Mouse (Mus musculus): ENCODE measurements around the gene Gm20388. TPM values are rescaled to one million over a fixed set of nuclear protein-coding genes. Genes with fewer than 3 reads are reported as not detected.

The Gm20388 gene
- polyA plus RNA-seq, 1 experiment from 2014 or later: 1.7 TPM

DNA sequence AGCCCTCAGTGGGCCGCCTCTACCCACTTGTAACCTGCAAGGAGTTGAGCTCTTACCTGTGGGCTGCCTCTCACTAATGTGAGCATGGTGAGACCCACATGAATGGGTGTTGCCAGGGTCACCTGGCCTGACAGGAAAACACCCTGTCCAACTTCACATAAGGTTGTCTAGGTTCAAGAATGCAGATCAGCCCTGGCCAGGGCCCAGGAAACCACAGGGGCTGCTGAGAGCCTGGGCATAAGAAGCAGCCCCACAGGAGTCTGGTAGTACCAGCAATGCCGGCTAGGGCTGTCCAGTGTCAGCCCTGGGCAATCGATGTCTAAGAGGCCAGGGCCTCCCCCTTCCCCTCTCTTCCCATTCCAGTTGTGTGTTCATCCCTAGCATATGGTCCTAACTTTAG, 2377.7 kb downstream of the Gm20388 start:
- peaks cover 3% of the 10 kb centered on the region; the same call in 1 of the 2 replicates for H3K36me3 ChIP-seq
- DNase-seq (ENCODE audit: low spot score): no peak
- peaks cover 66% of the 10 kb centered on the region for H3K27me3 ChIP-seq (ENCODE audit: insufficient read depth, poor library complexity, severe bottlenecking)
- H3K4me1 ChIP-seq (replicated peaks): peaks cover 100% of the 10 kb centered on the region
- 0 out of 2 replicates have a peak overlapping the region, but pooled peaks have one; percentile 50 for H3K27ac ChIP-seq
- no peak overlapping the region for H3K4me3 ChIP-seq
- H3K9me3 ChIP-seq: no peaks in the 10 kb centered on the region
- 79% methylated on average over 3 of the region's 3 CpGs for WGBS

DNA sequence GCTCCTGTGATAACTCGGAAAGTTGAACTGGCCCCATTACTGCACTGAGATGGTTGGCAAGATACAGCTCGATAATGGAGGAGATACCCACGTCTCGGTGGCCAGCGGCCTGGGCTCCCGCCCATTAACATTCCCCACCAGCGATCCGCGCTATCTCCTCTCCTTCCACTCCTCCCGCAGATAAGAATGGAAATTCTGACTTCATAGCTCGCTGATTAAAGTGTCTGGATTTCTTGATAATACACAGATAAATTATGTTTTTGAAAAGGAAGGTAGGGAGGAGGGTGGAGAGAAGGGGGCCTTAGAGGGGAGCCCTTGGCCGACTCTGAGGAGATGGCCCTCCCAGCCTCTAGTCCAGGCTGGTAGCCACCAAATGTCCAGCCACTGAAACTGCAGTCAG, 2380.4 kb downstream of the Gm20388 start:
- 82% methylated on average over 12 of the region's 12 CpGs for WGBS
- DNase-seq (ENCODE audit: low spot score): no peak
- peak overlapping the region; percentile 47 for H3K27ac ChIP-seq
- H3K4me1 ChIP-seq (replicated peaks): peaks cover 100% of the 10 kb centered on the region
- no peaks in the 10 kb centered on the region for H3K9me3 ChIP-seq
- H3K27me3 ChIP-seq (ENCODE audit: insufficient read depth, poor library complexity, severe bottlenecking): peaks cover 41% of the 10 kb centered on the region
- H3K4me3 ChIP-seq: no peak overlapping the region
- H3K36me3 ChIP-seq: peaks cover 3% of the 10 kb centered on the region; the same call in 1 of the 2 replicates

DNA sequence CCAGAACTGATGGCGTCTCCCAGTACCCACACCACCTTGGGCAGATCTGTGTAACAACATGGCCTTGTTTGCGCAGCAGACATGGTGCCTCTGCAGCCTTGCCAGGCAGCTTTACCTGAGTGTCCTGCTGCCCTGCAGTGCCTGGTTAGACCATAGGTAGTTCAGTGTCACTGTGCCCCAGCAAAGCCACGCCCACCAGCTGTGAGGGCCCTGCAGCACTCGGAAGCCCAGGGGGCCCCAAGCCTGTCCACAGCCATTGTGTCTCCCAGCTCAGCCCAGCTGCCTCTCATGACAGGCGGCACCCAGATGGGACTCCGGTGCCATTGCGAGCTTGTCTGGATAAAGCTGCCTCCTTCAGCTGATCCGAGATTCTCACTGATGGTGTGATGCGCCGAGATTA, 2380.9 kb downstream of the Gm20388 start:
- peaks cover 100% of the 10 kb centered on the region for H3K4me1 ChIP-seq (replicated peaks)
- H3K27ac ChIP-seq: peak overlapping the region; percentile 47
- peak; percentile 31 for DNase-seq (ENCODE audit: low spot score)
- peaks cover 3% of the 10 kb centered on the region; the same call in 1 of the 2 replicates for H3K36me3 ChIP-seq
- H3K27me3 ChIP-seq (ENCODE audit: insufficient read depth, poor library complexity, severe bottlenecking): peaks cover 37% of the 10 kb centered on the region
- 44% methylated on average over 10 of the region's 10 CpGs for WGBS
- H3K9me3 ChIP-seq: no peaks in the 10 kb centered on the region
- no peak overlapping the region for H3K4me3 ChIP-seq

DNA sequence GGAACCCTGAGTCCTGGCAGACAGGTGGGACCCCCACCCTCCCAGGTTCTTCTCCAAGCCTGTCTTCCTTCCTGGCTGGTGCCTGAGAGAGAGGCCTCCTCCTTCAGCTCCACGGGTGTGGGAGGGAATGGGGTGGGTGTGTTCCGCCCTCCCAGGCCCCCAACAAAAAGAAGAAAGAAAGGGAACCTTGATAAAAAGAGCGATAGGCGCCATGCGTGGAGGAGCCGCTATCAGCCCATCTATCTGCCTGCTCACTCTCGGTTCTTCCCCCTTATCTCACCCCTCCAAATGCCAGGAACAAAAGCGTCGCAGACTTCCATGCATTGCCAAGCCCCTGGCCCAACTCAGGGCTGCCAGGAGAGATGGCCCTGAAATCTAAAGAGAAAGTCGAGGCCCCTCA, 2382.8 kb downstream of the Gm20388 start:
- H3K4me3 ChIP-seq: no peak overlapping the region
- 71% methylated on average over 10 of the region's 10 CpGs for WGBS
- peaks cover 100% of the 10 kb centered on the region for H3K4me1 ChIP-seq (replicated peaks)
- no peaks in the 10 kb centered on the region for H3K9me3 ChIP-seq
- H3K36me3 ChIP-seq: peaks cover 3% of the 10 kb centered on the region; the same call in 1 of the 2 replicates
- peak overlapping the region; percentile 56 for H3K27ac ChIP-seq
- no peak for DNase-seq (ENCODE audit: low spot score)
- peaks cover 21% of the 10 kb centered on the region for H3K27me3 ChIP-seq (ENCODE audit: insufficient read depth, poor library complexity, severe bottlenecking)

DNA sequence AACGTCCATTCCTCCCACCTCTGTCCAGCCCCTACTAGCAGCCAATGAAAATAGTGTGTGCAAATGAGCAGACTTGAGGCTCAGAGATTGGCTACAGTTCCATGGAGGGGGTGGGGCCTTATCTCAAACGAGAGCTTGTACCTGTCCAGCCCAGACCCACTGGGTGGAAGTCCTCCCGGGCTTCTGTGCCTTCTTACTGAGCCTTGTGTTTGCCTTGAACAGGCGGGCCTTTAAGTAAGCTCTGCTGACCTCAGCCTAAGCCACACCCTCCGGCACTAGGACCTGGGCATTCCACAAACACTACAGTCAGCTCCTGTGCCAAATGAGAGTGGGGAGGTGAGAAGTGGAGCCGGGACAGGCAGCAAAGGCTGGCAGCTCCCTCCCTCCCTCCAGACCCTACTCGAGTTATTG, 2383.6 kb downstream of the Gm20388 start:
- Histone ChIP-seq H3K9me3 (no peaks in the 10 kb centered on the region), H3K36me3 (peaks cover 3% of the 10 kb centered on the region; the same call in 1 of the 2 replicates), H3K4me3 (peak overlapping the region; percentile 1; the same call in 1 of the 2 replicates), H3K27ac (0 out of 2 replicates have a peak overlapping the region, but pooled peaks have one; percentile 76), H3K4me1 (replicated peaks) (peaks cover 100% of the 10 kb centered on the region), H3K27me3 (ENCODE audit: insufficient read depth, poor library complexity, severe bottlenecking) (peaks cover 19% of the 10 kb centered on the region)
- peak; percentile 69 for DNase-seq (ENCODE audit: low spot score)
- WGBS: 4% methylated on average over 7 of the region's 7 CpGs

DNA sequence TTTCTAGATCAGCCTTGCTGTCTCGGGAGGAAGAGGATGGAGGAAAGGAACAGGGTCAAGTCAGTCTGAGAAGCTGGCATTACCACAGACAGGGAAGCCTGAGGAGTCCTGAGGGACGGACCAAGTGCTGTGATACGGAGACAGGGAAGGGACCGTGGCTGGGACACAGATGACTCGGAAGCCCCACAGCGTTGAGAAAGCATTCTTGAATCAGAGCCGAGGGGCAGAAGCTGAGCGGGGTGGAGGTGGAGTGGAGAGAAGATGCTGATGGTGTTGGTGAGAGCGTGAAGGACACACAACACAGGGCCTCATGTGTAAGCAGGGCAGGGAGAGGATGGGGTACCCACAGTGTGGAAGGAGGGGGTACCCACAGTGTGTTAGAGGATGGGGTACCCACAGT, 2384.7 kb downstream of the Gm20388 start:
- DNase-seq (ENCODE audit: low spot score): no peak
- Histone ChIP-seq H3K27me3 (ENCODE audit: insufficient read depth, poor library complexity, severe bottlenecking) (peaks cover 14% of the 10 kb centered on the region), H3K4me1 (replicated peaks) (peaks cover 100% of the 10 kb centered on the region), H3K9me3 (no peaks in the 10 kb centered on the region), H3K27ac (peak overlapping the region; percentile 76), H3K36me3 (peaks cover 3% of the 10 kb centered on the region; the same call in 1 of the 2 replicates), H3K4me3 (no peak overlapping the region)
- 70% methylated on average over 9 of the region's 9 CpGs for WGBS

DNA sequence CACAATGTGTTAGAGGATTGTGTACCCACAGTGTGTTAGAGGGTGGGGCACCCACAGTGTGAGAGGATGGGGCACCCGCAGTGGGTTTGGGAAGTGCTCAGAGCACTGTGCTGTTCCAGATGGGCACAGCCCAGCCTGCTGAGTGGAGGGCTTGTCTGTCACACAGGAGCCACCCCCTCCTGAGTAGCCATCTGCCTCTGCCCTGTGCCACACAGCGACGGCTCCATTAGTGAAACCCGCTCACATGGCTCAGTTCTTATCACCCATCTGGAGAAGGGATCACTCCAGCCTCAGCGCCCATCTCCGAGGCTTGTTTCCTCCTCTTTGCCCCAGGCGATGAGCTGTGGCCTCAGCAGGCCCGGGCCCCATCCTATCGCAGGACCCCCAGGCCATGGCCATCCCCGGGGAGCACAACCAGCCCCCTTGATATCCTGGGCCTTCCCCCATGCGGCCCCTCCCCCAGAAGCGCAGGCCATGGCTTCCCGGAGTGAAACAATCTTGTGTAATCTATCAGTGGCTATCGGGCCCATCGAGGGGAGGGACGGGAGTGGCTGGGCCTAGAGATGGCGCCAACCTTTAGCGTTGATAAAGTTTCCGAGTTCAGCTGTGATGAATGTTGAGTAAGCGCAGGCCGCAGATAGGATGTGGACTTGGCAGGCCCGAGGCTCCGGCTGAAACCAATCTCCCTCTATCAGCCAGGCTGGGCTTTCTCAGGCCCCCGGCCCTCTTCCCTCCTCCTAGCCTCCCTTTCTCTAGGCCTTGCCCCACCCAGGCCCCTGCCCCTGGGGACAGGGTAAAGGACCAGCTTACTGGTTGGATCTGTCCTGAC, 2385.7 kb downstream of the Gm20388 start:
- H3K9me3 ChIP-seq: no peaks in the 10 kb centered on the region
- H3K27me3 ChIP-seq (ENCODE audit: insufficient read depth, poor library complexity, severe bottlenecking): peaks cover 8% of the 10 kb centered on the region
- no peak overlapping the region for H3K4me3 ChIP-seq
- WGBS: 47% methylated on average over 24 of the region's 24 CpGs
- no peak for DNase-seq (ENCODE audit: low spot score)
- peaks cover 98% of the 10 kb centered on the region for H3K4me1 ChIP-seq (replicated peaks)
- H3K27ac ChIP-seq: peak overlapping the region; percentile 76
- peaks cover 3% of the 10 kb centered on the region; the same call in 1 of the 2 replicates for H3K36me3 ChIP-seq

DNA sequence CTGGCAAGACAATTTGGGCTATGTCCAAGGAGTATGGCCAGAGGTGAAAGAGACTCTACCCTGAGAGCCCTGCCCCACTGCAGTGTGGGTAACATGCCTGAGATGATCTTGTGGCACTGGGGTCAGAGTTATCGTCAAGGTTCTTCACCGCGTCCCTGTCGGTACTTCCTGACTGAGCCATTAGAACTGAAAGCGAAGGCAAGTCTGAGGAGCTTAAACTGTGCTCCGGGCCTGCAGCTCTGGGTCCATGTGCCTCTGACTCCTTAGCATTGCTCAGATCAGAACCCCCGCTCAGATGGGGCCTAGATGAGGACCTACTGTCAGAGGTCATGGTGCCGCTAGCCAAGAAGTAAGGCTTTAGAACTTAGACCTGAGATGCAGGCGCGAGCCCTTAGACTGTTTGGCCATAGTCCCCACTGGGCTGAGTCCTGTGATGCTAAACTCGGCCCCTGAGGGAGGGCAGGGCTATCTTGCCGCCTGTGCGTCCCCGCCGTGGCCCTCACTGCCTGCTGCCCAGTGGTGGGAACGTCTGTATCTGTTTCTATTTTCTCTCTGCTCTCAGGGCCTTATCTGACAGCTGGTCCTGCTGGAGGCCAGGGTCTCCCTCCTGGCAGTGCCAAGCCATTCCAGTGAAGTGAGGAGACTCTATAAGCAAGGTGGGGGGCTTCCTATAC, 2389.1 kb downstream of the Gm20388 start:
- Histone ChIP-seq H3K27me3 (ENCODE audit: insufficient read depth, poor library complexity, severe bottlenecking) (peaks cover 5% of the 10 kb centered on the region; the same call in 1 of the 2 replicates), H3K4me3 (no peak overlapping the region), H3K9me3 (no peaks in the 10 kb centered on the region), H3K27ac (no peak overlapping the region), H3K4me1 (replicated peaks) (peaks cover 92% of the 10 kb centered on the region), H3K36me3 (no peaks in the 10 kb centered on the region; the same call in 1 of the 2 replicates)
- 64% methylated on average over 16 of the region's 16 CpGs for WGBS
- DNase-seq (ENCODE audit: low spot score): no peak

DNA sequence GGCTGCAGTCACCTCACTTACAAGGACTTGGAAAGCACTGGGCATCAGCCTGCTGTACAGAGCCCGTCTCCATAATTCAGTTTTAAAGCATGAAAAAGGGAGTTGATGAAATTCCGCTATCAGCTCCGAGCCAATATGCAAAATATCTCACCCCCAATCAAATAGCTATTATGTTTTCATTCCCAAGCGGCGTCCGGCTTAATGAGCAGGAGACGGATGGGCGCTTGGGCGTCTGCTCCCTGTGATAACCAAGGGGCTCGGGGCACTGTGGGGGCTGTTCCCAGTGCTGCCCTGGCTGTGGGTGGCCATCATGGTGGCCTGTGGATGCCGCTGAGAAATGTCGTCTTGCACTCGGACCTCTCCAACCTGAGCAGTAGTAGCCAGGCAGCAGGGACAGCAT, 2390.4 kb downstream of the Gm20388 start:
- Histone ChIP-seq H3K4me1 (replicated peaks) (peaks cover 82% of the 10 kb centered on the region), H3K9me3 (no peaks in the 10 kb centered on the region), H3K36me3 (no peaks in the 10 kb centered on the region; the same call in 1 of the 2 replicates), H3K4me3 (no peak overlapping the region), H3K27me3 (ENCODE audit: insufficient read depth, poor library complexity, severe bottlenecking) (peaks cover 2% of the 10 kb centered on the region; the same call in 1 of the 2 replicates), H3K27ac (no peak overlapping the region)
- no peak for DNase-seq (ENCODE audit: low spot score)
- WGBS: 83% methylated on average over 13 of the region's 13 CpGs

DNA sequence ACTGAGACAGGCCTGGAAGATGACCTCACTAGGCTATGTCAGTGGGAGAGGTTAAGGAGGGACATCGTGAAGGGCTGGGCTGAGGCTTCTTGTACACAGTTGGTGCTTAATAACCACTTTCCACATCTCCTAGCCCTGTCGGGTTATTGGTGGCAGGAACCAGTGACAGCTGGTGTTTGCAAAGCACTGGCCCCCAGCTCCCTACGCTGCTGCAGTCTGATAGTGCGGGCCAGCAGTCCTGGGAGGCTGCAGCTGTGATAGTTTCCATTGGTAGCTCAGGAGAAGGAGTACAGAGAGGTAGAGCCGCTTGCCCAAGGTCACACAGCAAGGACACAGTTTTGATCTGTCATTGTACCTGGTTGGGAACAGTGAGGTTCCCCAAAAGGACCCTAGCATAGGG, 2391.2 kb downstream of the Gm20388 start:
- H3K27ac ChIP-seq: peak overlapping the region; percentile 14; the same call in 1 of the 2 replicates
- no peaks in the 10 kb centered on the region; the same call in 1 of the 2 replicates for H3K27me3 ChIP-seq (ENCODE audit: insufficient read depth, poor library complexity, severe bottlenecking)
- WGBS: 76% methylated on average over 5 of the region's 5 CpGs
- no peaks in the 10 kb centered on the region for H3K9me3 ChIP-seq
- H3K4me1 ChIP-seq (replicated peaks): peaks cover 79% of the 10 kb centered on the region
- H3K36me3 ChIP-seq: peaks cover 3% of the 10 kb centered on the region; the same call in 1 of the 2 replicates
- DNase-seq (ENCODE audit: low spot score): no peak
- no peak overlapping the region for H3K4me3 ChIP-seq

DNA sequence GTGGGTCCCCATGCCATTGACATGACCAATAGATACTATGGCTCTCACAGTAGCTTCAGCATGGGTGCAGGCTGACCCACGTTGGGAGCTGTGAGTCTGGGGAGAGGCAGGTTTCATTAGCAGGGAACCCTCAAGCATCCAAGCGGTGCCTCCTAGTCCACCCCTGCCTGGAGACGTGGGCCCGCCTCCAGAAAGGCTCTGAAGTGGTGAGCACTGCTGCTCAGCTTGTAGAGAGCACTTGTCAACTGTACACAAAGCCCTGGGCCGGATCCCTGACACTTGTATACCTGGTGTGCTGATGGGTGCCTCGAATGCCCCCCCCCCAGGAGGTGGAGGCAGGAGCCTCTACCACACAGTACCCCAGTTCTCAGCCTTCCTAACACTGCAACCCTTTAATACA, 2392.8 kb downstream of the Gm20388 start:
- WGBS: 69% methylated on average over 6 of the region's 6 CpGs

DNA sequence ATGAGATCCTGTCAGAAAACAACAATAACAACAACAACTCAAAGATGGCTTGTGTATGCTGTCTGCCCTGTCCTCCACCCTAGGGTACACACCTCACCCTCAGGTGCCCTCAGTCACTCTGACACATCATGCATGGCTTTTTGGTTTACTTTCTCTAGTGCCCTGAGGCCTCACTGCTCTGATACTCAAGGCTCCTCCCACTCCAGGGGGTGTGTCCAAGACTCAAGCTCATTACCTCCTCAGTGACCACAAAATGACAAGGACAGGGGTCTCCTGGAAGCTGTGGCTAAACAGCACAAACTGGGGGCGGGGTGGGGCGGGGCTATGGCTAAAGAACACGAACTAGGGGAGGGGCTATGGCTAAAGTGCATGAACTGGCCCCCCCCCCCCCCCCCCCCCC, 2393.4 kb downstream of the Gm20388 start:
- Histone ChIP-seq H3K4me3 (no peak overlapping the region), H3K27me3 (ENCODE audit: insufficient read depth, poor library complexity, severe bottlenecking) (no peaks in the 10 kb centered on the region), H3K4me1 (replicated peaks) (peaks cover 73% of the 10 kb centered on the region), H3K36me3 (peaks cover 19% of the 10 kb centered on the region; the same call in 1 of the 2 replicates), H3K9me3 (no peaks in the 10 kb centered on the region), H3K27ac (no peak overlapping the region)
- no peak for DNase-seq (ENCODE audit: low spot score)
- WGBS: 20% methylated on average over 3 of the region's 3 CpGs

More for the DNA sequence above, 2392.8 kb downstream of the Gm20388 start:
- H3K9me3 ChIP-seq: no peaks in the 10 kb centered on the region
- peaks cover 13% of the 10 kb centered on the region; the same call in 1 of the 2 replicates for H3K36me3 ChIP-seq
- H3K4me1 ChIP-seq (replicated peaks): peaks cover 74% of the 10 kb centered on the region
- no peak for DNase-seq (ENCODE audit: low spot score)
- no peak overlapping the region for H3K4me3 ChIP-seq
- H3K27ac ChIP-seq: no peak overlapping the region
- H3K27me3 ChIP-seq (ENCODE audit: insufficient read depth, poor library complexity, severe bottlenecking): no peaks in the 10 kb centered on the region

All from hindbrain, embryonic 10.5 days (tissue).